19 mouse cellular contexts compared by ENCODE assay signal in genomic region chr13:118656991-118657390, GRCm38 (mm10). TPM values are rescaled to one million over a fixed set of nuclear protein-coding genes. Genes with fewer than 3 reads are reported as not detected.
DNase-seq lines count a peak whose midpoint lies in the region; TF ChIP-seq lines count a peak whose summit lies in the region.
"Had no signal": no experiment of that assay in that cellular context is flagged by ENCODE, and none has a peak within 500 bp of the region (broad histone marks: within the 10 kb centered on the region; RNA-seq: fewer than 3 reads in every experiment).

No protein-coding gene starts in this region.

- DNase-seq in cerebellum, postnatal 14 days, result peak; percentile 23 to 52
- DNase-seq in cerebellum, adult 18-20 months, result no peak
- no peak for DNase-seq in kidney, adult 2 months
- DNase-seq in kidney, postnatal 14 days, result no peak
- DNase-seq in left cerebral cortex, postnatal 4 days, result peak; percentile 2
- DNase-seq in left cerebral cortex, postnatal 25 days (ENCODE audit: low spot score in 2 of 2), result no peak
- no peak for DNase-seq in heart, adult 11 months
- DNase-seq: adrenal gland, adult 2 months; adrenal gland, postnatal 10 days; adrenal gland, postnatal 25 days; cerebellum, adult 11-12 months; cerebellum, adult 9-10 months; cerebellum, postnatal 25 days; forebrain, postnatal 0 days had no signal

- intact Hi-C loops in left cerebral cortex, postnatal 4 days (cut with DNase I), result no loop called here
- intact Hi-C loops in left cerebral cortex, postnatal 25 days (cut with DNase I), result no loop called here

- no peaks in the 10 kb centered on the region for H3K4me1 ChIP-seq in kidney, adult 2 months (ENCODE audit: control insufficient read depth, insufficient read depth, low read length)
- H3K4me1 ChIP-seq: embryonic facial prominence, embryonic 12.5 days; forebrain, embryonic 13.5 days; forebrain, embryonic 15.5 days had no signal

- H3K36me3 ChIP-seq in kidney, adult 2 months (ENCODE audit: control insufficient read depth, insufficient read depth, low read length), result no peaks in the 10 kb centered on the region
- H3K36me3 ChIP-seq: embryonic facial prominence, embryonic 10.5 days; embryonic facial prominence, embryonic 12.5 days; forebrain, embryonic 15.5 days had no signal

- no peak for TF ChIP-seq POLR2A in kidney, adult 2 months (IDR thresholded peaks at IDR 0.05; ENCODE audit: low read depth, low read length)

- H3K27me3 ChIP-seq in kidney, adult 2 months (replicated peaks; ENCODE audit: control insufficient read depth, insufficient read depth, low read length), result no peaks in the 10 kb centered on the region
- H3K27me3 ChIP-seq: embryonic facial prominence, embryonic 12.5 days; forebrain, embryonic 13.5 days; forebrain, embryonic 15.5 days had no signal

- peak overlapping the region; percentile 37 for H3K4me3 ChIP-seq in kidney, adult 2 months (ENCODE audit: insufficient read depth, low read depth, low read length)
- H3K4me3 ChIP-seq: embryonic facial prominence, embryonic 10.5 days; embryonic facial prominence, embryonic 12.5 days; forebrain, embryonic 13.5 days; forebrain, embryonic 15.5 days had no signal

- peak overlapping the region; percentile 31; the same call in 1 of the 2 replicates for H3K27ac ChIP-seq in kidney, adult 2 months (ENCODE audit: insufficient read depth, low read depth, low read length)
- H3K27ac ChIP-seq: embryonic facial prominence, embryonic 10.5 days; embryonic facial prominence, embryonic 12.5 days; forebrain, embryonic 13.5 days; forebrain, embryonic 15.5 days had no signal

- 67% methylated on average over 5 of the region's 5 CpGs for WGBS in kidney, adult 2 months

- no peak for TF ChIP-seq CTCF in kidney, adult 2 months (conservative IDR thresholded peaks at IDR 0.05; ENCODE audit: insufficient read depth, insufficient read length, low read depth, low read length)

RNA-seq across cellular contexts. Expression of gene Fgf10, which starts 12.6 kb away (rescaled TPM):
- polyA plus RNA-seq in kidney, adult 2 months (2012; rRNA removed), result 0.39 and 0.42 TPM in 2 replicates
- total RNA-seq in left cerebral cortex, postnatal 4 days (2021), result 1 to 10 TPM; 6.7 to 7.5 TPM
- total RNA-seq in left cerebral cortex, postnatal 25 days (2021), result 1 to 10 TPM; 3.8 to 4.0 TPM
- total RNA-seq: MEL had no signal

Comparison
In these comparisons a context has a peak if more than half of its experiments do, and no peak if none do; other contexts are left out.
1. DNase-seq: peak in cerebellum, postnatal 14 days (2 of 2) and left cerebral cortex, postnatal 4 days (single experiment); none in cerebellum, adult 18-20 months (0 of 2), kidney, adult 2 months (single experiment), kidney, postnatal 14 days (single experiment), left cerebral cortex, postnatal 25 days (0 of 2) and heart, adult 11 months (single experiment).